11 mouse cellular contexts compared by ENCODE assay signal in genomic region chr9:83273361-83273975, GRCm38 (mm10).
DNase-seq lines count a peak whose midpoint lies in the region.
"Had no signal": no experiment of that assay in that cellular context is flagged by ENCODE, and none has a peak within 500 bp of the region (broad histone marks: within the 10 kb centered on the region; RNA-seq: fewer than 3 reads in every experiment).

No protein-coding gene starts in this region.

- DNase-seq in cerebellum, postnatal 14 days: peak; percentile 39
- no peak for DNase-seq in cerebellum, adult 9-11 months
- peak; percentile 9 to 21 for DNase-seq in layer of hippocampus, postnatal 14 days (ENCODE audit: low spot score in 2 of 2)
- DNase-seq in layer of hippocampus, adult 11-12 months (ENCODE audit: low spot score): no peak
- peak; percentile 36 to 54 for DNase-seq in right cerebral cortex, postnatal 10 days (ENCODE audit: low spot score in 2 of 2)
- DNase-seq in right cerebral cortex, adult 2 months (ENCODE audit: low spot score in 2 of 2): no peak
- peak; percentile 54 for DNase-seq in lung, postnatal 36 days
- no peak for DNase-seq in spleen, postnatal 36 days (ENCODE audit: low spot score in 2 of 2)
- DNase-seq: cerebellum, adult 18-20 months; gastrocnemius, postnatal 10 days; kidney, adult 9 months had no signal

Comparison
In these comparisons a context has a peak if more than half of its experiments do, and no peak if none do; other contexts are left out.
1. DNase-seq: peak in cerebellum, postnatal 14 days (2 of 2), layer of hippocampus, postnatal 14 days (2 of 2), right cerebral cortex, postnatal 10 days (2 of 2) and lung, postnatal 36 days (single experiment); none in cerebellum, adult 9-11 months (single experiment), layer of hippocampus, adult 11-12 months (single experiment), right cerebral cortex, adult 2 months (0 of 2) and spleen, postnatal 36 days (0 of 2).